Mouse (Mus musculus) heart, embryonic 15.5 days (tissue): ENCODE measurements around the gene Pan2. TPM values are rescaled to one million over a fixed set of nuclear protein-coding genes. Genes with fewer than 3 reads are reported as not detected.
"Not testable (repeated sequence)": the region's sequence is repeated elsewhere in the genome, so short reads cannot be mapped to it uniquely, and the experiment has no call there.

Source experiments
- ATAC-seq: fragments of 200-750 bp; cut with Nextera tagmentation; replicated peaks from 2 replicates; pipeline ENCODE4 v1.8.0; 2017; ENCODE audit warnings: low read depth, moderate TSS enrichment; ENCODE audit not compliant: insufficient number of reproducible peaks, insufficient read depth, low FRiP score
- H3K27ac ChIP-seq: fragments of 300-500 bp; sonication (generic); 2 replicates; pipeline ENCODE4 v1.5.1; 2015; ENCODE audit warnings: mild to moderate bottlenecking, inconsistent platforms
- H3K27me3 ChIP-seq: fragments of 300-500 bp; sonication (generic); 2 replicates; pipeline ENCODE4 v1.6.1; 2015; ENCODE audit warnings: inconsistent platforms
- H3K36me3 ChIP-seq: fragments of 300-500 bp; sonication (generic); 2 replicates; pipeline ENCODE4 v1.6.1; 2015; ENCODE audit warnings: mild to moderate bottlenecking, inconsistent platforms
- H3K4me1 ChIP-seq: fragments of 300-500 bp; sonication (generic); replicated peaks from 2 replicates; pipeline ENCODE4 v1.6.1; 2015; ENCODE audit warnings: inconsistent platforms
- H3K4me2 ChIP-seq: fragments of 300-500 bp; sonication (generic); 2 replicates; pipeline ENCODE4 v1.6.1; 2015; ENCODE audit warnings: inconsistent platforms, mild to moderate bottlenecking, moderate library complexity
- H3K4me3 ChIP-seq: fragments of 300-500 bp; sonication (generic); 2 replicates; pipeline ENCODE4 v1.5.1; 2015; ENCODE audit warnings: mild to moderate bottlenecking, inconsistent platforms
- H3K9ac ChIP-seq: fragments of 300-500 bp; sonication (generic); 2 replicates; pipeline ENCODE4 v1.6.1; 2015; ENCODE audit warnings: mild to moderate bottlenecking, inconsistent platforms
- H3K9me3 ChIP-seq: fragments of 300-500 bp; sonication (generic); replicated peaks from 2 replicates; pipeline ENCODE4 v1.6.1; 2016; ENCODE audit warnings: inconsistent platforms
- WGBS: fragments of 180-500 bp; shearing (Covaris S2); methylation state at CpG from one replicate; pipeline ENCODE4 v1.1.7; 2015; ENCODE audit warnings: mixed read lengths; 5-methylcytosine and 5-hydroxymethylcytosine counted together
- polyA plus RNA-seq: library from polyadenylated mRNA; unstranded; fragments of >200 nt; fragmentation: Nextera tagmentation; extraction: Ambion mirVana; gene quantifications from 2 replicates; pipeline ENCODE4 v1.2.1, GENCODE M21; 2015

Pan2 gene
- polyA plus RNA-seq: 22.3 and 27.8 TPM in 2 replicates

GRCm38 (mm10) chr10:128303126-128304021, at the start of gene Pan2:
Pan2 (plus strand) TSS chr10:128303335.
- ATAC-seq: peak; percentile 97
- peaks cover 14% of the 10 kb centered on the region for H3K4me1 ChIP-seq
- H3K9me3 ChIP-seq: no peaks in the 10 kb centered on the region
- peak within 1 kb of the TSS; percentile 68 for H3K4me3 ChIP-seq
- H3K4me2 ChIP-seq: peak within 1 kb of the TSS; percentile 79
- peaks cover under 1% of the 10 kb centered on the region; the same call in 1 of the 2 replicates for H3K36me3 ChIP-seq
- peak within 1 kb of the TSS; percentile 72 for H3K9ac ChIP-seq
- H3K27me3 ChIP-seq: no peaks in the 10 kb centered on the region
- H3K27ac ChIP-seq: peak within 1 kb of the TSS; percentile 97
- WGBS: 1% methylated on average over 37 of the region's 37 CpGs

DNA sequence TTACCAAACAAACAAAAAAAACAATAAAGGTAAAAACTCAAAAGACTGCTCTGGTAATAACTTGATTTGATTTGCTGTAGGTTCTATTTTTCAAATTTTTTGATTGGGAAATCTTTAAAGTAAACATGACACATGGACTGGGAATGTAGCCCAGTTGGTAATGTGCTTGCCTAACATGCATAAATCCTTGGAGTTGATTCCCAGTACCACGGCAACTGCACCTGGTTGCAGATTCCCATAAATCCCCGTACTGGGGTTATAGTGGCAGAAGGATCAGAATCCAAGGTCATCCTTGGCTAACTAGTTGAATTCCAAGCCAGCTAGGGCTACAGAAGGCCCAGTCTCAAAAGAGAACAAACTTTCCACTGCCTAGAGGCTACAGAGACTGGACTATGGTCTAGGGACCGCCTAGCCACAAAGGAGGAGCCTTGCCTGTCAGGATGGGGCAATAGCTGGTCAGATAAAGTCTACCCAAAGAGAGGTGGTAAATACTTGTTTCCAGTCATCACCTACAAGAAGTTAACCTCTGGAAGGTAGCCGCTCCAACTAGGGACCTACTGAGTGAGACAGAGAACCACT, 49.4 kb upstream of the Pan2 start, which contains the start of gene Apon:
Gene Apon, plus strand, starts transcription at position 420 of the 579 bp plus-strand sequence.
- WGBS: 79% methylated on average over 4 of the region's 4 CpGs
- Histone ChIP-seq H3K27me3 (no peaks in the 10 kb centered on the region), H3K4me2 (no peak within 1 kb of the TSS), H3K4me3 (no peak within 1 kb of the TSS), H3K36me3 (peaks cover 39% of the 10 kb centered on the region), H3K9me3 (no peaks in the 10 kb centered on the region), H3K4me1 (no peaks in the 10 kb centered on the region), H3K27ac (no peak within 1 kb of the TSS), H3K9ac (no peak within 1 kb of the TSS)
- no peak for ATAC-seq

DNA sequence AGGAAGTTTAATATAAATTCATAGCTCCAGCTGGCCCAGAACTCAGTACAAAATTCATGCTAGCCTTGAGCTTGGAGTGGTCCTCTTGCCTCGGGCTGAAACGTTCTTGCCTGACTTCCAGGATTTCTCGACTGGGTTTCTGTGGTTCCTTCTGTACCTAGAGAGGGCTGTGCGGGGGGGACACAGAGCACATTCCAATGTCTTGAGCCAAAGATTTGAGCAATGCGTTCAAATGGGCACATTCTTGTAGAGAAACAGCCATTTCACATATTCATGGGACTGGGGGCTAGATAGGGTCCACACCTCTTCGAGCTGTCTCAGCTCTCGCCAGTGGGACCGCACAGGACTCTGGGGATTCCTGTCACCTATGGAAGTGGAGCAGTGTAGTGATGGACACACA, 47.2 kb upstream of the Pan2 start:
- H3K27me3 ChIP-seq: no peaks in the 10 kb centered on the region
- WGBS: 86% methylated on average over 8 of the region's 8 CpGs
- no peak for ATAC-seq
- no peak overlapping the region for H3K27ac ChIP-seq
- H3K4me1 ChIP-seq: no peaks in the 10 kb centered on the region
- no peak overlapping the region for H3K4me2 ChIP-seq
- no peak overlapping the region for H3K9ac ChIP-seq
- H3K4me3 ChIP-seq: no peak overlapping the region
- peaks cover 19% of the 10 kb centered on the region for H3K36me3 ChIP-seq
- H3K9me3 ChIP-seq: no peaks in the 10 kb centered on the region

DNA sequence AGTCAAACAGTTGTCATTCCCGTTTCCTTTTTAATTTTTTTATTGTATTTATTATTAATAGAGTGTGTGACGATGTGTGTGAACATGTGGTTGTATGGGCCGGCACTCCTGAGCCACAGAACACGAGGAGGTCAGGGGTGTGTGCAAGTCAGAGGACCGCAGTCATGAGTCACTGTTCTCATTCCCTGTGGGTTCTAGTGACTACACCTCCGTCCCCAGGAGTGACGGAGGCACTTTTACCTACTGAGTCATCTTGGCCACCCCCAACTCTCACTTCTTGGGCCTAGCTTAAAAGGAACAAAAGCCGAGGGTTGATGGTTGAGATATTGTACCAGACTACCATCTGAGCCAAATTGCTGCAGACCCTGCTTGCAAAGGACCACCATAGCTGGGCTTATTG, 46.8 kb upstream of the Pan2 start:
- no peaks in the 10 kb centered on the region for H3K27me3 ChIP-seq
- H3K27ac ChIP-seq: no peak overlapping the region
- 85% methylated on average over 8 of the region's 8 CpGs for WGBS
- H3K4me3 ChIP-seq: no peak overlapping the region
- no peaks in the 10 kb centered on the region for H3K9me3 ChIP-seq
- H3K4me1 ChIP-seq: no peaks in the 10 kb centered on the region
- peaks cover 15% of the 10 kb centered on the region for H3K36me3 ChIP-seq
- ATAC-seq: no peak
- H3K9ac ChIP-seq: no peak overlapping the region
- H3K4me2 ChIP-seq: no peak overlapping the region

DNA sequence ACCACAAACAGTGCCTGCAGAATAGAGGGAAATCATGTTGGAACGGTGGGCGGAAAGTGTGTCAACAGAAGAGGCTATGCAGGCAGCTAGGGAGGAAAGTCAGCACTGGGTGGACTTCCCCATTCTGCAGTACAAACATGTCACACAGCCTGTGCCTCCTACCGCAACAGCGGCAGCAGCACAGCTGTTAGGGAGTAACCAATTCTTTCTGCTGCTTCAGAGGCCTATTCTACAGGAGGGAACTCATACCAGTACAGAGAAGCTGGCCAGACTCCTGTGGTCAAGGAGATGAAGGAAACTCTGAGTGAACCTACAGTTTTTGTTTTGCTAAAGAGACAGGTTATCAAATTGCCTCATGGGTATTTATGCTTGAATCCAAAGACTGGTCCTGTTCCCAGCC, 44.2 kb upstream of the Pan2 start:
- Histone ChIP-seq H3K27ac (no peak overlapping the region; the same call in 1 of the 2 replicates), H3K9ac (no peak overlapping the region), H3K27me3 (no peaks in the 10 kb centered on the region), H3K4me2 (no peak overlapping the region), H3K9me3 (no peaks in the 10 kb centered on the region), H3K36me3 (no peaks in the 10 kb centered on the region), H3K4me1 (no peaks in the 10 kb centered on the region), H3K4me3 (no peak overlapping the region)
- peak; percentile 47; the same call in 1 of the 2 replicates for ATAC-seq
- 68% methylated on average over 4 of the region's 4 CpGs for WGBS

- Histone ChIP-seq H3K27ac (no peak overlapping the region), H3K4me3 (no peak overlapping the region), H3K9me3 (no peaks in the 10 kb centered on the region), H3K9ac (no peak overlapping the region), H3K36me3 (no peaks in the 10 kb centered on the region), H3K4me2 (no peak overlapping the region), H3K27me3 (no peaks in the 10 kb centered on the region), H3K4me1 (no peaks in the 10 kb centered on the region)
- 81% methylated on average over 5 of the region's 5 CpGs for WGBS
- no peak for ATAC-seq
These were observed 43.2 kb upstream of the Pan2 start for GRCm38 (mm10) chr10:128259946-128260345.

GRCm38 (mm10) chr10:128260376-128260775, 42.8 kb upstream of the Pan2 start:
- H3K27ac ChIP-seq, H3K9ac ChIP-seq, H3K9me3 ChIP-seq, H3K4me3 ChIP-seq, H3K4me1 ChIP-seq, H3K27me3 ChIP-seq, H3K4me2 ChIP-seq, H3K36me3 ChIP-seq, ATAC-seq: not testable (repeated sequence)
- WGBS: 80% methylated on average over 7 of the region's 7 CpGs

GRCm38 (mm10) chr10:128262300-128262699, 40.8 kb upstream of the Pan2 start:
- Histone ChIP-seq H3K9me3 (no peaks in the 10 kb centered on the region), H3K27ac (no peak overlapping the region), H3K36me3 (no peaks in the 10 kb centered on the region), H3K4me3 (peak overlapping the region; percentile 25), H3K9ac (no peak overlapping the region), H3K4me1 (no peaks in the 10 kb centered on the region), H3K27me3 (no peaks in the 10 kb centered on the region), H3K4me2 (peak overlapping the region; percentile 39)
- ATAC-seq: no peak
- WGBS: 60% methylated on average over 22 of the region's 22 CpGs

- Histone ChIP-seq H3K9ac (no peak overlapping the region), H3K27ac (no peak overlapping the region), H3K4me3 (no peak overlapping the region), H3K9me3 (no peaks in the 10 kb centered on the region), H3K36me3 (no peaks in the 10 kb centered on the region), H3K4me2 (no peak overlapping the region), H3K27me3 (no peaks in the 10 kb centered on the region), H3K4me1 (no peaks in the 10 kb centered on the region)
- no peak for ATAC-seq
- 73% methylated on average over 6 of the region's 6 CpGs for WGBS
These were observed 39.5 kb upstream of the Pan2 start for GRCm38 (mm10) chr10:128263393-128264310.

DNA sequence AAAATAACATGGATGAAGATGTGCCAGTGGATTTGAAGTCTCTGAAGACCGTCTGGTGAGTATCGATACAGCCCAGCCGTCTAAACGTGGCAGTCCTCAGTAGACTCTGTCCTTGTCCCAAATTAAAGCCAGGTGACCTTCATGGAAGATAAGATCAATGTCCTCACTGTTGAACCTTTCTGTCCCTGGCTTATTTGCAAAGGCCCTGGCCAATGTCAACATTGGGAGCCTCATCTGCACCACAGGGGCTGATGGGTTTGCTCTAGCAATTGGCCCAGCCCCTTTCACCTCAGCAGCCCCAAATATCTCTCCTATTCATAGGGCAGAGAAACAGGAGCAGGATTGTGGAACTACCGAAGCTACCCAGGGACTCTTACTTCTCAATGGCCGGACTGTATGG, 34.8 kb upstream of the Pan2 start, which contains the start of gene Apof:
Gene Apof, plus strand, starts transcription at position 301 of the 400 bp plus-strand sequence.
- Histone ChIP-seq H3K9ac (no peak within 1 kb of the TSS), H3K27ac (no peak within 1 kb of the TSS), H3K9me3 (no peaks in the 10 kb centered on the region), H3K4me2 (no peak within 1 kb of the TSS; the same call in 1 of the 2 replicates), H3K4me3 (no peak within 1 kb of the TSS), H3K4me1 (peaks cover 5% of the 10 kb centered on the region; the same call in 1 of the 2 replicates), H3K36me3 (no peaks in the 10 kb centered on the region), H3K27me3 (no peaks in the 10 kb centered on the region)
- WGBS: 73% methylated on average over 6 of the region's 6 CpGs
- no peak for ATAC-seq
